Mouse (Mus musculus) hindbrain, embryonic 15.5 days (tissue): ENCODE data around the gene Rubcnl. TPM values are rescaled to one million over a fixed set of nuclear protein-coding genes. Genes with fewer than 3 reads are reported as not detected.

ENCODE experiments used
- polyA plus RNA-seq: library from polyadenylated mRNA; unstranded; fragments of >200 nt; fragmentation: Nextera tagmentation; extraction: Ambion mirVana; gene quantifications from 2 replicates; pipeline ENCODE4 v1.2.1, GENCODE M21; 2015

The Rubcnl gene
- polyA plus RNA-seq, 1 experiment from 2014 or later, result 0.13 TPM

Other genes starting within 250 kb of the Rubcnl start
- gene Lrch1, start 68.2 kb upstream of the Rubcnl start, polyA plus RNA-seq, result 17.4 and 20.2 TPM in 2 replicates
- 0.10 TPM in 1 of 2 replicates, not detected in the other for gene Lrrc63, start 114.9 kb downstream of the Rubcnl start, polyA plus RNA-seq
- 12.9 and 14.6 TPM in 2 replicates for gene Lcp1, start 115.1 kb downstream of the Rubcnl start, polyA plus RNA-seq
- gene Cpb2, start 226.3 kb downstream of the Rubcnl start, polyA plus RNA-seq, result not detected in 2 replicates